Mouse (Mus musculus) liver, embryonic 11.5 days (tissue): ENCODE measurements around the gene Htr6. TPM values are rescaled to one million over a fixed set of nuclear protein-coding genes. Genes with fewer than 3 reads are reported as not detected.

Experiments used
- ATAC-seq: fragments of 200-750 bp; cut with Nextera tagmentation; replicated peaks from 2 replicates; pipeline ENCODE4 v1.8.0; 2017; ENCODE audit warnings: moderate number of reproducible peaks, mild to moderate bottlenecking, moderate TSS enrichment, moderate library complexity; ENCODE audit not compliant: low FRiP score
- DNase-seq: peaks from one replicate; pipeline ENCODE4 v3.0.0-alpha.2; 2017; ENCODE audit warnings: low spot score
- H3K27ac ChIP-seq: fragments of 300-500 bp; sonication (generic); 2 replicates; pipeline ENCODE4 v1.5.1; 2014; ENCODE audit warnings: mild to moderate bottlenecking, low read depth, low read length, control low read depth
- H3K27me3 ChIP-seq: fragments of 300-500 bp; sonication (generic); replicated peaks from 2 replicates; pipeline ENCODE4 v1.6.1; 2014; ENCODE audit warnings: low read length, mixed read lengths; ENCODE audit not compliant: control insufficient read depth, insufficient read depth
- H3K36me3 ChIP-seq: fragments of 300-500 bp; sonication (generic); 2 replicates; pipeline ENCODE4 v1.6.1; 2014; ENCODE audit warnings: mild to moderate bottlenecking, low read length, moderate library complexity, mixed read lengths; ENCODE audit not compliant: control insufficient read depth, insufficient read depth
- H3K4me1 ChIP-seq: fragments of 300-500 bp; sonication (generic); replicated peaks from 2 replicates; pipeline ENCODE4 v1.6.1; 2014; ENCODE audit warnings: low read length, mixed read lengths; ENCODE audit not compliant: control insufficient read depth, insufficient read depth
- H3K4me2 ChIP-seq: fragments of 300-500 bp; sonication (generic); 2 replicates; pipeline ENCODE4 v1.6.1; 2014; ENCODE audit warnings: mild to moderate bottlenecking, control low read depth, moderate library complexity
- H3K4me3 ChIP-seq: fragments of 300-500 bp; sonication (generic); 2 replicates; pipeline ENCODE4 v1.5.1; 2014; ENCODE audit warnings: low read depth, low read length, control low read depth
- H3K9ac ChIP-seq: fragments of 300-500 bp; sonication (generic); 2 replicates; pipeline ENCODE4 v1.6.1; 2014; ENCODE audit warnings: low read depth, low read length, control low read depth
- H3K9me3 ChIP-seq: fragments of 300-500 bp; sonication (generic); 2 replicates; pipeline ENCODE4 v1.6.1; 2016; ENCODE audit warnings: low read length, inconsistent platforms, mixed read lengths; ENCODE audit not compliant: control insufficient read depth
- WGBS: fragments of 180-500 bp; shearing (Covaris S2); extraction: QIAGEN DNeasy Blood & Tissue Kit; methylation state at CpG from one replicate; pipeline ENCODE4 v1.1.7; 2014; 5-methylcytosine and 5-hydroxymethylcytosine counted together
- polyA plus RNA-seq: library from polyadenylated mRNA; unstranded; fragments of >200 nt; fragmentation: Nextera tagmentation; extraction: Ambion mirVana; gene quantifications from 2 replicates; pipeline ENCODE4 v1.2.1, GENCODE M21; 2014

Htr6 gene
- polyA plus RNA-seq: not detected in 2 replicates

- ATAC-seq: no peak; the same call in 1 of the 2 replicates
- Histone ChIP-seq H3K9ac (no peak within 1 kb of the TSS), H3K27me3 (peaks cover 58% of the 10 kb centered on the region)
Measured at GRCm38 (mm10) chr4:139075041-139075711, at the start of gene Htr6. TSS of gene Htr6 (minus strand) at chr4:139075570.

GRCm38 (mm10) chr4:139124940-139125339 is 49.6 kb upstream of the Htr6 start:
- no peak overlapping the region for H3K4me3 ChIP-seq
- no peak for ATAC-seq
- no peak overlapping the region for H3K9ac ChIP-seq
- no peak for DNase-seq
- H3K27me3 ChIP-seq: no peaks in the 10 kb centered on the region
- WGBS: 77% methylated on average over 6 of the region's 6 CpGs
- no peak overlapping the region for H3K4me2 ChIP-seq
- H3K4me1 ChIP-seq: peaks cover 55% of the 10 kb centered on the region
- no peaks in the 10 kb centered on the region for H3K9me3 ChIP-seq
- peaks cover 5% of the 10 kb centered on the region for H3K36me3 ChIP-seq
- no peak overlapping the region for H3K27ac ChIP-seq

More at GRCm38 (mm10) chr4:139075041-139075711, at the start of gene Htr6:
- peak within 1 kb of the TSS; percentile 55 for H3K4me3 ChIP-seq
- H3K27ac ChIP-seq: no peak within 1 kb of the TSS
- H3K36me3 ChIP-seq: no peaks in the 10 kb centered on the region
- peak within 1 kb of the TSS; percentile 69 for H3K4me2 ChIP-seq
- H3K4me1 ChIP-seq: peaks cover 6% of the 10 kb centered on the region; the same call in 1 of the 2 replicates
- no peak for DNase-seq
- H3K9me3 ChIP-seq: no peaks in the 10 kb centered on the region
- 2% methylated on average over 77 of the region's 77 CpGs for WGBS

GRCm38 (mm10) chr4:139122557-139122956 is 47.2 kb upstream of the Htr6 start:
- no peaks in the 10 kb centered on the region for H3K27me3 ChIP-seq
- no peaks in the 10 kb centered on the region for H3K9me3 ChIP-seq
- H3K9ac ChIP-seq: no peak overlapping the region
- DNase-seq: no peak
- 61% methylated on average over 4 of the region's 4 CpGs for WGBS
- H3K4me3 ChIP-seq: no peak overlapping the region
- peak; percentile 63; the same call in 1 of the 2 replicates for ATAC-seq
- peak overlapping the region; percentile 41 for H3K4me2 ChIP-seq
- H3K36me3 ChIP-seq: peaks cover 5% of the 10 kb centered on the region
- H3K27ac ChIP-seq: peak overlapping the region; percentile 43; the same call in 1 of the 2 replicates
- H3K4me1 ChIP-seq: peaks cover 57% of the 10 kb centered on the region

- H3K4me2 ChIP-seq: no peak overlapping the region
- 54% methylated on average over 7 of the region's 7 CpGs for WGBS
Measured at GRCm38 (mm10) chr4:139120998-139121397, 45.6 kb upstream of the Htr6 start.

GRCm38 (mm10) chr4:139120281-139120814 is 45.0 kb upstream of the Htr6 start:
- DNase-seq (no peak), ATAC-seq (no peak)
- Histone ChIP-seq H3K4me3 (no peak overlapping the region), H3K27me3 (no peaks in the 10 kb centered on the region), H3K4me1 (peaks cover 75% of the 10 kb centered on the region), H3K4me2 (no peak overlapping the region), H3K9me3 (no peaks in the 10 kb centered on the region), H3K36me3 (no peaks in the 10 kb centered on the region), H3K9ac (no peak overlapping the region), H3K27ac (no peak overlapping the region)
- WGBS: 75% methylated on average over 4 of the region's 4 CpGs

More at GRCm38 (mm10) chr4:139120998-139121397, 45.6 kb upstream of the Htr6 start:
- Histone ChIP-seq H3K27me3 (no peaks in the 10 kb centered on the region), H3K36me3 (no peaks in the 10 kb centered on the region), H3K9ac (no peak overlapping the region), H3K4me3 (no peak overlapping the region), H3K9me3 (no peaks in the 10 kb centered on the region), H3K4me1 (peaks cover 72% of the 10 kb centered on the region), H3K27ac (no peak overlapping the region)
- no peak for DNase-seq
- no peak for ATAC-seq

GRCm38 (mm10) chr4:139116356-139117063 is 41.1 kb upstream of the Htr6 start:
- Histone ChIP-seq H3K9ac (0 out of 2 replicates have a peak overlapping the region, but pooled peaks have one; percentile 8), H3K36me3 (no peaks in the 10 kb centered on the region), H3K9me3 (no peaks in the 10 kb centered on the region), H3K27me3 (no peaks in the 10 kb centered on the region), H3K4me3 (no peak overlapping the region), H3K4me2 (peak overlapping the region; percentile 26), H3K4me1 (peaks cover 70% of the 10 kb centered on the region), H3K27ac (peak overlapping the region; percentile 78)
- WGBS: 52% methylated on average over 3 of the region's 3 CpGs
- DNase-seq: no peak
- ATAC-seq: peak; percentile 90

- Histone ChIP-seq H3K4me3 (no peak overlapping the region), H3K9ac (no peak overlapping the region), H3K4me2 (no peak overlapping the region), H3K27ac (no peak overlapping the region; the same call in 1 of the 2 replicates), H3K27me3 (no peaks in the 10 kb centered on the region), H3K9me3 (no peaks in the 10 kb centered on the region), H3K36me3 (no peaks in the 10 kb centered on the region), H3K4me1 (peaks cover 70% of the 10 kb centered on the region)
- no peak for ATAC-seq
- 86% methylated on average over 5 of the region's 5 CpGs for WGBS
- DNase-seq: no peak
Measured at GRCm38 (mm10) chr4:139115721-139116120, 40.4 kb upstream of the Htr6 start.

- no peak overlapping the region for H3K27ac ChIP-seq
- no peaks in the 10 kb centered on the region for H3K27me3 ChIP-seq
Measured at GRCm38 (mm10) chr4:139112482-139112881, 37.1 kb upstream of the Htr6 start.

More at GRCm38 (mm10) chr4:139112482-139112881, 37.1 kb upstream of the Htr6 start:
- Histone ChIP-seq H3K9ac (no peak overlapping the region), H3K4me1 (peaks cover 48% of the 10 kb centered on the region), H3K4me3 (no peak overlapping the region), H3K36me3 (no peaks in the 10 kb centered on the region), H3K4me2 (no peak overlapping the region), H3K9me3 (no peaks in the 10 kb centered on the region)
- ATAC-seq (no peak), DNase-seq (no peak)
- WGBS: 71% methylated on average over 3 of the region's 3 CpGs
